Mouse (Mus musculus): ENCODE measurements at regions not wholly inside any gene's neighbourhood (a gene's known extent, or its start where the extent isn't known, plus 50 kb on each side); places are given as distances from the start of the nearest gene placed in this dataset.

- Histone ChIP-seq H3K4me3 (ENCODE audit: insufficient read depth, low read depth, low read length) (no peak overlapping the region), H3K4me1 (ENCODE audit: control insufficient read depth, insufficient read depth, insufficient read length, low read length) (no peaks in the 10 kb centered on the region), H3K27ac (replicated peaks; ENCODE audit: low read depth, low read length) (no peak overlapping the region)
Measured at GRCm38 (mm10) chr13:78348830-78349229, 149.3 kb upstream of the Nr2f1 start.

- H3K27ac ChIP-seq (replicated peaks; ENCODE audit: low read depth, low read length): no peak overlapping the region
- no peaks in the 10 kb centered on the region for H3K4me1 ChIP-seq (ENCODE audit: control insufficient read depth, insufficient read depth, insufficient read length, low read length)
- H3K4me3 ChIP-seq (ENCODE audit: insufficient read depth, low read depth, low read length): no peak overlapping the region
Measured at GRCm38 (mm10) chr13:78324443-78325206, 125.1 kb upstream of the Nr2f1 start.

- Histone ChIP-seq H3K4me1 (ENCODE audit: control insufficient read depth, insufficient read depth, insufficient read length, low read length) (no peaks in the 10 kb centered on the region), H3K4me3 (ENCODE audit: insufficient read depth, low read depth, low read length) (no peak overlapping the region), H3K27ac (replicated peaks; ENCODE audit: low read depth, low read length) (no peak overlapping the region)
Measured at GRCm38 (mm10) chr13:78323183-78323582, 123.6 kb upstream of the Nr2f1 start.

- Histone ChIP-seq H3K27ac (replicated peaks; ENCODE audit: low read depth, low read length) (no peak overlapping the region), H3K4me3 (ENCODE audit: insufficient read depth, low read depth, low read length) (no peak overlapping the region)
Measured at GRCm38 (mm10) chr13:78318434-78318833, 118.9 kb upstream of the Nr2f1 start.

GRCm38 (mm10) chr13:78310837-78311236, 111.3 kb upstream of the Nr2f1 start:
- H3K4me3 ChIP-seq (ENCODE audit: insufficient read depth, low read depth, low read length): no peak overlapping the region
- H3K27ac ChIP-seq (replicated peaks; ENCODE audit: low read depth, low read length): no peak overlapping the region
- no peaks in the 10 kb centered on the region for H3K4me1 ChIP-seq (ENCODE audit: control insufficient read depth, insufficient read depth, insufficient read length, low read length)

More at GRCm38 (mm10) chr13:78318434-78318833, 118.9 kb upstream of the Nr2f1 start:
- H3K4me1 ChIP-seq (ENCODE audit: control insufficient read depth, insufficient read depth, insufficient read length, low read length): no peaks in the 10 kb centered on the region

Measured in brown adipose tissue, adult 24 weeks (tissue).